Mouse (Mus musculus) natural killer cell, adult 2 months (primary cell): ENCODE results near the gene Snx22.
A peak's percentile ranks its signal among the peaks of the same experiment; 100 is the strongest.

Experiments used
- DNase-seq, 2 experiments: peaks; one replicate each; pipeline ENCODE4 v3.0.0; 2022; ENCODE audit warnings: low spot score in 2 of 2

Snx22 gene

GRCm38 (mm10) chr9:66069583-66069982 is at the start of gene Snx22:
Snx22 (minus strand) TSS chr9:66069719.
- DNase-seq = peak; percentile 52 to 67

GRCm38 (mm10) chr9:66116890-66117289 is 47.4 kb upstream of the Snx22 start:
- DNase-seq = no peak

GRCm38 (mm10) chr9:66114341-66114740 is 44.8 kb upstream of the Snx22 start:
- DNase-seq = no peak

GRCm38 (mm10) chr9:66110611-66111379 is 41.3 kb upstream of the Snx22 start:
- DNase-seq = no peak

- no peak for DNase-seq
These were observed 40.6 kb upstream of the Snx22 start for GRCm38 (mm10) chr9:66110126-66110525.

- no peak for DNase-seq
These were observed 40.1 kb upstream of the Snx22 start for GRCm38 (mm10) chr9:66109574-66109973.

GRCm38 (mm10) chr9:66105168-66105567 is 35.6 kb upstream of the Snx22 start:
- no peak for DNase-seq

- no peak for DNase-seq
These were observed 35.1 kb upstream of the Snx22 start for GRCm38 (mm10) chr9:66104601-66105000.

- no peak for DNase-seq
These were observed 33.1 kb upstream of the Snx22 start for GRCm38 (mm10) chr9:66102668-66103067.

- DNase-seq = no peak
These were observed 32.1 kb upstream of the Snx22 start for GRCm38 (mm10) chr9:66101577-66101976.

- DNase-seq = no peak
These were observed 23.1 kb upstream of the Snx22 start for GRCm38 (mm10) chr9:66092664-66093063.

GRCm38 (mm10) chr9:66091327-66092231 is 22.1 kb upstream of the Snx22 start:
- no peak for DNase-seq

GRCm38 (mm10) chr9:66090593-66091244 is 21.2 kb upstream of the Snx22 start:
- DNase-seq = no peak

- DNase-seq = no peak
These were observed 18.9 kb upstream of the Snx22 start for GRCm38 (mm10) chr9:66088411-66088810.

- no peak for DNase-seq
These were observed 17.5 kb upstream of the Snx22 start for GRCm38 (mm10) chr9:66087062-66087461.

GRCm38 (mm10) chr9:66084171-66084570 is 14.7 kb upstream of the Snx22 start:
- no peak for DNase-seq

- DNase-seq = no peak
These were observed 12.5 kb upstream of the Snx22 start for GRCm38 (mm10) chr9:66081999-66082398.

GRCm38 (mm10) chr9:66080804-66081459 is 11.4 kb upstream of the Snx22 start:
- DNase-seq = no peak

GRCm38 (mm10) chr9:66078493-66078892 is 9.0 kb upstream of the Snx22 start:
- DNase-seq = no peak

GRCm38 (mm10) chr9:66078072-66078471 is 8.6 kb upstream of the Snx22 start:
- no peak for DNase-seq

GRCm38 (mm10) chr9:66072754-66073153 is 3.2 kb upstream of the Snx22 start:
- DNase-seq = no peak

- no peak for DNase-seq
These were observed 632 bp upstream of the Snx22 start for GRCm38 (mm10) chr9:66070151-66070550.
